Mouse (Mus musculus) heart, embryonic 12.5 days (tissue): ENCODE data around the gene Mag. TPM values are rescaled to one million over a fixed set of nuclear protein-coding genes. Genes with fewer than 3 reads are reported as not detected.
"Not testable (repeated sequence)": the region's sequence is repeated elsewhere in the genome, so short reads cannot be mapped to it uniquely, and the experiment has no call there.

Source experiments
- ATAC-seq: fragments of 200-750 bp; cut with Nextera tagmentation; 2 replicates; pipeline ENCODE4 v1.8.0; 2017; ENCODE audit warnings: moderate TSS enrichment, moderate library complexity; ENCODE audit not compliant: insufficient number of reproducible peaks, low FRiP score
- H3K27ac ChIP-seq: fragments of 300-500 bp; sonication (generic); 2 replicates; pipeline ENCODE4 v1.5.1; 2016; ENCODE audit warnings: mild to moderate bottlenecking, moderate library complexity; ENCODE audit not compliant: poor library complexity, severe bottlenecking
- H3K27me3 ChIP-seq: fragments of 300-500 bp; sonication (generic); replicated peaks from 2 replicates; pipeline ENCODE4 v1.6.1; 2016; ENCODE audit warnings: mild to moderate bottlenecking, moderate library complexity
- H3K36me3 ChIP-seq: fragments of 300-500 bp; sonication (generic); 2 replicates; pipeline ENCODE4 v1.6.1; 2016; ENCODE audit warnings: mild to moderate bottlenecking, moderate library complexity
- H3K4me1 ChIP-seq: fragments of 300-500 bp; sonication (generic); replicated peaks from 2 replicates; pipeline ENCODE4 v1.6.1; 2016; ENCODE audit warnings: mild to moderate bottlenecking
- H3K4me2 ChIP-seq: fragments of 300-500 bp; sonication (generic); 2 replicates; pipeline ENCODE4 v1.6.1; 2016; ENCODE audit warnings: mild to moderate bottlenecking, moderate library complexity
- H3K4me3 ChIP-seq: fragments of 300-500 bp; sonication (generic); 2 replicates; pipeline ENCODE4 v1.5.1; 2016; ENCODE audit warnings: mild to moderate bottlenecking
- H3K9ac ChIP-seq: fragments of 300-500 bp; sonication (generic); 2 replicates; pipeline ENCODE4 v1.6.1; 2016; ENCODE audit warnings: mild to moderate bottlenecking, moderate library complexity
- H3K9me3 ChIP-seq: fragments of 300-500 bp; sonication (generic); replicated peaks from 2 replicates; pipeline ENCODE4 v1.6.1; 2016; ENCODE audit warnings: mild to moderate bottlenecking, moderate library complexity
- WGBS: fragments of 180-500 bp; shearing (Covaris S2); methylation state at CpG from one replicate; pipeline ENCODE4 v1.1.7; 2016; 5-methylcytosine and 5-hydroxymethylcytosine counted together
- polyA plus RNA-seq: library from polyadenylated mRNA; unstranded; fragments of >200 nt; fragmentation: Nextera tagmentation; extraction: Ambion mirVana; gene quantifications from 2 replicates; pipeline ENCODE4 v1.2.1, GENCODE M21; 2016

Gene Mag
- polyA plus RNA-seq, 1 experiment from 2014 or later, result not detected

DNA sequence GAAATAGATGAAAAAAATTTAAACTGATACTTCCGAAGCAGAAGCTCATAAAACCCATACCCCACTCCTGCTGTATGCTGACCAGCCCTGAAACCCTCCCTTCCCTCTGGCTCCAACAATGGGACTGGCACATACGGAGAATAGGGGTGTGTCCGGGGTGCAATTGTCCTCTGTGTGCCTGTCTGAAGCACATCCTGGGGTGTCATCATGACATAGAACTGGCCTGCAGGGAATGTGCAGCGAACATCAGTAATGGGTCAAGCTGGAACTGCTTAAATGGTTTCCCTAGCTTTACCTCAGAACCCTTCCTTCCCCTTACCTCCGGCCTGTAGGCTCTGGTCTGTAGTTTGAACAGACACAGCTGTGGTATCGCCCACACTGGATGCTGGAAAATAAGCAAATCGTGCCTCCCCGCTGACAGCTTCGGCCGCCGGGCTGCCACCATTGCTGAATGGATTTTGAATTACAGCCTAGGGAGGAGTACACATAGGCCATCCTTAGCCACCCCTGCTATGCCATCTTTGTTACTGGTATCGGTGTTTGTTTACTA lies 40.4 kb upstream of the Mag start:
- no peaks in the 10 kb centered on the region for H3K9me3 ChIP-seq
- H3K4me3 ChIP-seq, result peak overlapping the region; percentile 97
- H3K27ac ChIP-seq, result no peak overlapping the region
- peaks cover 62% of the 10 kb centered on the region for H3K36me3 ChIP-seq
- H3K4me1 ChIP-seq, result peaks cover 19% of the 10 kb centered on the region
- 89% methylated on average over 12 of the region's 12 CpGs for WGBS
- H3K4me2 ChIP-seq, result peak overlapping the region; percentile 89
- no peak for ATAC-seq
- peak overlapping the region; percentile 100; the same call in 1 of the 2 replicates for H3K9ac ChIP-seq
- H3K27me3 ChIP-seq, result no peaks in the 10 kb centered on the region

DNA sequence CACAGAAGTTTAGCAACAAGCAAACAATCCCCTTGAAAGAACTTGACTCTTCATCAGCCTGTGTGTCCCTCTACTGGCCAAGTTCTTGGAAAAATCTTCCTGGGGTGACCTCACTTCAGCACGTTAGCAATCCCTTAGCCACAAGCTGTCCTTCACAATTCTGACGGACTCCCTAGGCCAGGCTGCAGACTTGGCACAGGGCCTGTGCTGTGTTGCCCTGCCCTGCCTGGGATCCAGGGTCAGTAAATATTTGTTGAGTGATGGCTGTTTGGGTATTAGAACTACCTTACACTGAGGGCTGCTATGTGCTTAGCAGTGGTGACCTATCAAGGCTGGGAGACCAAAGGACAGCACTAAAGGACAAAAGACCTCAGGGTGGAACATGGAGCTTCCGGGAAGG lies 39.4 kb upstream of the Mag start:
- H3K27ac ChIP-seq, result no peak overlapping the region
- no peaks in the 10 kb centered on the region for H3K27me3 ChIP-seq
- no peaks in the 10 kb centered on the region for H3K9me3 ChIP-seq
- no peak overlapping the region for H3K4me2 ChIP-seq
- H3K4me3 ChIP-seq, result no peak overlapping the region
- H3K9ac ChIP-seq, result no peak overlapping the region
- peaks cover 68% of the 10 kb centered on the region for H3K36me3 ChIP-seq
- WGBS, result 82% methylated on average over 3 of the region's 3 CpGs
- H3K4me1 ChIP-seq, result peaks cover 19% of the 10 kb centered on the region
- no peak for ATAC-seq

- WGBS, result 82% methylated on average over 6 of the region's 6 CpGs
- Histone ChIP-seq H3K4me3 (no peak overlapping the region), H3K4me2 (no peak overlapping the region), H3K9ac (no peak overlapping the region), H3K27ac (no peak overlapping the region), H3K36me3 (peaks cover 67% of the 10 kb centered on the region), H3K27me3 (no peaks in the 10 kb centered on the region), H3K4me1 (peaks cover 17% of the 10 kb centered on the region), H3K9me3 (no peaks in the 10 kb centered on the region)
- ATAC-seq, result no peak
Measured at GRCm38 (mm10) chr7:30953459-30953858, 38.8 kb upstream of the Mag start.

GRCm38 (mm10) chr7:30952441-30953265 lies 38.0 kb upstream of the Mag start:
- H3K27ac ChIP-seq, result no peak overlapping the region
- WGBS, result 92% methylated on average over 16 of the region's 16 CpGs
- H3K9ac ChIP-seq, result no peak overlapping the region

DNA sequence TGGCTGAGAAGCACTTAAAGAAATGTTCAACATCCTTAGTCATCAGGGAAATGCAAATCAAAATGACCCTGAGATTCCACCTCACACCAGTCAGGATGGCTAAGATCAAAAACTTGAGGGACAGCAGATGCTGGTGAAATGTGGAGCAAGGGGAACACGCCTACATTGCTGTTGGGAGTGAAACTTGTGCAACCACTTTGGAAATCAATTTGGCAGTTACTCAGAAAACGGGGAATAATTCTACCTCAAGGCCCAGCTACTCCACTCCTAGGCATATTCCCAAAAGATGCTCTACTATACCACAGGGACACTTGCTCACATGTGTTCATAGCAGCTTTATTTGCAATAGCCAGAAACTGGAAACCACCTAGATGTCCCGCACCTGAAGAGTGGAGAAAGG lies 35.2 kb upstream of the Mag start:
- H3K4me1 ChIP-seq, H3K27me3 ChIP-seq, H3K9ac ChIP-seq, H3K9me3 ChIP-seq, H3K4me3 ChIP-seq, ATAC-seq, H3K4me2 ChIP-seq, H3K27ac ChIP-seq: not testable (repeated sequence)
- peaks cover 80% of the 10 kb centered on the region for H3K36me3 ChIP-seq
- WGBS, result 87% methylated on average over 3 of the region's 3 CpGs

More at GRCm38 (mm10) chr7:30952441-30953265, 38.0 kb upstream of the Mag start:
- no peak overlapping the region for H3K4me3 ChIP-seq
- no peak overlapping the region for H3K4me2 ChIP-seq
- no peak for ATAC-seq
- H3K9me3 ChIP-seq, result no peaks in the 10 kb centered on the region
- no peaks in the 10 kb centered on the region for H3K27me3 ChIP-seq
- H3K4me1 ChIP-seq, result peaks cover 10% of the 10 kb centered on the region
- H3K36me3 ChIP-seq, result peaks cover 67% of the 10 kb centered on the region

GRCm38 (mm10) chr7:30945876-30946275 lies 31.2 kb upstream of the Mag start:
- WGBS, result 93% methylated on average over 7 of the region's 7 CpGs
- Histone ChIP-seq H3K9ac (no peak overlapping the region), H3K4me3 (no peak overlapping the region), H3K27ac (no peak overlapping the region), H3K36me3 (peaks cover 41% of the 10 kb centered on the region), H3K27me3 (no peaks in the 10 kb centered on the region), H3K4me1 (0 out of 2 replicates have a peak, but pooled peaks cover 3% of the 10 kb centered on the region), H3K4me2 (no peak overlapping the region), H3K9me3 (no peaks in the 10 kb centered on the region)
- ATAC-seq, result no peak

DNA sequence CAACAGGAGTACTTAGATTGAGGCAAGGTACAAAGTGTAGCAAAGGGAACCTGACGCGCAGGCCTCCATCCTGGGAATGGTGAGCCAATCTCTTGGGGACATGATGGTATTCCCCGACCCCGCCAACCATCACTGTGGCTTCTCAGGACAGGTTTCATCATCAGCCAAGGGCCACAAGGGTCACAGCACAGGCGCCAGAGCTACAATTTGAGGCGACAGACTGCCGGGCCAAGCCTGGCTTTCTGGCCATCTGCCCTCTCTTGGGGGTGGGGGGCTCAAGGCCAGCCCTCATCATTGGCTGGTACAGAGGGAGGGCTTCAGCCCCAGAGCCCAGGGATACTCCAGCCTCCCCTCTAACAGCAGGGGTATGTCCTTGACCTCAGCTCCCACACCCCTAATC lies 30.8 kb upstream of the Mag start:
- ATAC-seq, H3K4me2 ChIP-seq, H3K4me1 ChIP-seq: not testable (repeated sequence)

GRCm38 (mm10) chr7:30944706-30945105 lies 30.0 kb upstream of the Mag start:
- not testable (repeated sequence) for H3K27me3 ChIP-seq, H3K4me2 ChIP-seq, H3K9ac ChIP-seq, ATAC-seq, H3K9me3 ChIP-seq, H3K4me1 ChIP-seq, H3K4me3 ChIP-seq, H3K27ac ChIP-seq
- WGBS, result 47% methylated on average over 2 of the region's 2 CpGs
- H3K36me3 ChIP-seq, result peaks cover 30% of the 10 kb centered on the region

More for the DNA sequence above, 30.8 kb upstream of the Mag start:
- not testable (repeated sequence) for H3K9ac ChIP-seq, H3K9me3 ChIP-seq, H3K4me3 ChIP-seq, H3K27ac ChIP-seq, H3K27me3 ChIP-seq
- WGBS, result 83% methylated on average over 7 of the region's 7 CpGs
- peaks cover 37% of the 10 kb centered on the region for H3K36me3 ChIP-seq

DNA sequence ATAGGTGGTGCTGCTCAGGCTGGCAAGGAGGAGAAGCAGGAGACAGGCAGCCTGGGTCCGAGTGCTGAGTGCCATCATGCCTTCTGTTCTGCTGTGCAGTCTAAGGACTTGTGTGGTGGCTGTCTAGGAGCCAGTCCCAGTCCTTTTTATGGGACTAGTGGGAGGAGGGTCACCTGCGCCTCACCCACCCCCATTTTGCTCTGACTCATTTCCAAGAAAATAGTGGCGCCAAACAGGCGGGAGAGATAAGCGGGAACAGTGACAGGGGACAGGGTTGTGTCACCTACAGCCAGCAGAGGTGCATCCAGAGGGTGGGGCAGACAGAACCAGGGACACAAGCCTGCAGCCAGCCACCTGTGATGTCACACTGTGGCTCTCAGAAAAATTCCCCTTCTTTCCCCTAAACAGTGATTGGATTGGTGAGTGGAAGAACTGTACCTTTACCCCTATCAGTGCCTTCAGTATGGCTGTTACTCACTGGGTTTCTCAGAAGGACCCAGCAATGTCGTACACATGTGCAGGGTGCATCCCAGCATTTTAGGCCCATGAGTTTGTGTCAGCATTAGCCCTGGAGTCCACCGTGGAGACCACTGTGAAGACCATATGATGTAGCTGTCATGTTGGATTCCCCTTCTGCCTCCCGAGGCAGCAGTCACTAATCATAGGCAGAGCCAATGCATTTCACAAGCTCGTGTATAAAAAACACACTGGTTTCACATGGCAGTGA lies 29.4 kb upstream of the Mag start, which contains the start of gene Hamp:
Gene Hamp (minus strand): TSS at position 124 of the 727 bp plus-strand sequence.
- H3K36me3 ChIP-seq, result peaks cover 25% of the 10 kb centered on the region
- H3K4me1 ChIP-seq, result 0 out of 2 replicates have a peak, but pooled peaks cover 3% of the 10 kb centered on the region
- H3K4me2 ChIP-seq, result no peak within 1 kb of the TSS
- ATAC-seq, result peak; percentile 39; the same call in 1 of the 2 replicates
- H3K9me3 ChIP-seq, result no peaks in the 10 kb centered on the region
- H3K27me3 ChIP-seq, result no peaks in the 10 kb centered on the region
- H3K27ac ChIP-seq, result no peak within 1 kb of the TSS
- WGBS, result 57% methylated on average over 9 of the region's 9 CpGs
- no peak within 1 kb of the TSS for H3K9ac ChIP-seq
- H3K4me3 ChIP-seq, result no peak within 1 kb of the TSS

GRCm38 (mm10) chr7:30942365-30942764 lies 27.7 kb upstream of the Mag start:
- H3K36me3 ChIP-seq, result peaks cover 14% of the 10 kb centered on the region
- 48% methylated on average over 3 of the region's 3 CpGs for WGBS
- H3K9ac ChIP-seq, H3K4me2 ChIP-seq, H3K4me3 ChIP-seq, H3K27me3 ChIP-seq, H3K4me1 ChIP-seq, H3K9me3 ChIP-seq, ATAC-seq, H3K27ac ChIP-seq: not testable (repeated sequence)

DNA sequence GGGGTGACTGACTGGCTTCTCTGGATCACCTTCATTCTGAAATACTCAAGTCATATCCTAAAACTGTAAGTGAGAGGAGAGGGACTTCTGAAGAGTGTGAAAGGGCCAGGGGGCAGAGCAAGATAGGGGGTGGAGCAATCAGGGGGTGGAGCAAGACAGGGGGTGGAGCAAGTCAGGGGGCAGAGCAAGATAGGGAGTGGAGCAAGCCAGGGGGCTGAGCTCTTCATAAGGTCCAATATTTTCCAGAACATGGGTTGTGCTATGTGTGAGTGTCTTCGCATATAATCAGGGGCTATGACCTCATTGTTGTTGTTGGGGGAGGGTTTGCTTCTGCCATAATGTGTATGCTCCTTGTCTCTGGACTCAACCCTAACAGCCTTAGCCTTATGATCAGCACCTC lies 25.4 kb upstream of the Mag start:
- 40% methylated on average over 1 of the region's 1 CpGs for WGBS
- H3K4me3 ChIP-seq, H3K9me3 ChIP-seq, H3K4me1 ChIP-seq, ATAC-seq, H3K27me3 ChIP-seq, H3K9ac ChIP-seq, H3K4me2 ChIP-seq, H3K27ac ChIP-seq, H3K36me3 ChIP-seq: not testable (repeated sequence)
